Mouse (Mus musculus): ENCODE data around the gene Apobec4. TPM values are rescaled to one million over a fixed set of nuclear protein-coding genes. Genes with fewer than 3 reads are reported as not detected.

Apobec4 gene
- polyA plus RNA-seq, 1 experiment = 0.46 TPM

GRCm38 (mm10) chr1:152795688-152796255, 45.4 kb downstream of the Apobec4 start:
- 64% methylated on average over 8 of the region's 8 CpGs for WGBS
- Histone ChIP-seq H3K4me3 (replicated peaks; ENCODE audit: extremely low read depth, low read depth, low read length) (no peak overlapping the region), H3K4me1 (ENCODE audit: control insufficient read depth, insufficient read depth, low read length) (no peaks in the 10 kb centered on the region; the same call in 1 of the 2 replicates)
- TF ChIP-seq POLR2A (IDR thresholded peaks at IDR 0.05; ENCODE audit: borderline replicate concordance, extremely low read depth, low read depth, low read length) (no peak), CTCF (IDR thresholded peaks at IDR 0.05; ENCODE audit: insufficient read depth, low read length) (no peak)
- no peak for DNase-seq

- H3K4me3 ChIP-seq (replicated peaks; ENCODE audit: extremely low read depth, low read depth, low read length) = no peak overlapping the region
- no peak for TF ChIP-seq CTCF (IDR thresholded peaks at IDR 0.05; ENCODE audit: insufficient read depth, low read length)
- TF ChIP-seq POLR2A (IDR thresholded peaks at IDR 0.05; ENCODE audit: borderline replicate concordance, extremely low read depth, low read depth, low read length) = no peak
- DNase-seq = no peak
- 74% methylated on average over 8 of the region's 8 CpGs for WGBS
- H3K4me1 ChIP-seq (ENCODE audit: control insufficient read depth, insufficient read depth, low read length) = no peaks in the 10 kb centered on the region
These were observed 46.4 kb downstream of the Apobec4 start for GRCm38 (mm10) chr1:152796683-152797263.

- DNase-seq = no peak
- 34% methylated on average over 9 of the region's 9 CpGs for WGBS
These were observed 47.8 kb downstream of the Apobec4 start for GRCm38 (mm10) chr1:152798125-152798524.

GRCm38 (mm10) chr1:152799897-152800296, 49.5 kb downstream of the Apobec4 start, which contains the start of gene Ncf2:
TSS of gene Ncf2 (plus strand) at chr1:152800194.
- no peak within 1 kb of the TSS for H3K4me3 ChIP-seq (replicated peaks; ENCODE audit: extremely low read depth, low read depth, low read length)
- 33% methylated on average over 2 of the region's 2 CpGs for WGBS
- no peaks in the 10 kb centered on the region for H3K4me1 ChIP-seq (ENCODE audit: control insufficient read depth, insufficient read depth, low read length)
- DNase-seq = no peak
- no peak for TF ChIP-seq CTCF (IDR thresholded peaks at IDR 0.05; ENCODE audit: insufficient read depth, low read length)
- TF ChIP-seq POLR2A (IDR thresholded peaks at IDR 0.05; ENCODE audit: borderline replicate concordance, extremely low read depth, low read depth, low read length) = no peak

More at GRCm38 (mm10) chr1:152798125-152798524, 47.8 kb downstream of the Apobec4 start:
- TF ChIP-seq POLR2A (IDR thresholded peaks at IDR 0.05; ENCODE audit: borderline replicate concordance, extremely low read depth, low read depth, low read length) (no peak), CTCF (IDR thresholded peaks at IDR 0.05; ENCODE audit: insufficient read depth, low read length) (no peak)
- H3K4me1 ChIP-seq (ENCODE audit: control insufficient read depth, insufficient read depth, low read length) = no peaks in the 10 kb centered on the region
- no peak overlapping the region for H3K4me3 ChIP-seq (replicated peaks; ENCODE audit: extremely low read depth, low read depth, low read length)

GRCm38 (mm10) chr1:152800633-152801176, 50.4 kb downstream of the Apobec4 start:
- H3K4me3 ChIP-seq (replicated peaks; ENCODE audit: extremely low read depth, low read depth, low read length) = no peak overlapping the region
- DNase-seq = no peak
- TF ChIP-seq POLR2A (IDR thresholded peaks at IDR 0.05; ENCODE audit: borderline replicate concordance, extremely low read depth, low read depth, low read length) (no peak), CTCF (IDR thresholded peaks at IDR 0.05; ENCODE audit: insufficient read depth, low read length) (no peak)
- H3K4me1 ChIP-seq (ENCODE audit: control insufficient read depth, insufficient read depth, low read length) = no peaks in the 10 kb centered on the region
- 85% methylated on average over 13 of the region's 13 CpGs for WGBS

- H3K4me1 ChIP-seq (ENCODE audit: control insufficient read depth, insufficient read depth, low read length) = no peaks in the 10 kb centered on the region
- TF ChIP-seq CTCF (IDR thresholded peaks at IDR 0.05; ENCODE audit: insufficient read depth, low read length) (no peak), POLR2A (IDR thresholded peaks at IDR 0.05; ENCODE audit: borderline replicate concordance, extremely low read depth, low read depth, low read length) (no peak)
- DNase-seq = no peak
- no peak overlapping the region for H3K4me3 ChIP-seq (replicated peaks; ENCODE audit: extremely low read depth, low read depth, low read length)
- 76% methylated on average over 6 of the region's 6 CpGs for WGBS
These were observed 54.6 kb downstream of the Apobec4 start for GRCm38 (mm10) chr1:152804907-152805306.

Other genes with a start within 250 kb of the Apobec4 start
- gene Rgl1, start 15.8 kb downstream of the Apobec4 start, polyA plus RNA-seq (2012; rRNA removed) = 26.5 and 35.7 TPM in 2 replicates
- 90.4 and 99.5 TPM in 2 replicates for gene Arpc5, start 16.0 kb downstream of the Apobec4 start, polyA plus RNA-seq (2012; rRNA removed)
- gene Ncf2, start 49.6 kb downstream of the Apobec4 start, polyA plus RNA-seq (2012; rRNA removed) = 10.8 and 14.4 TPM in 2 replicates
- 25.8 and 31.6 TPM in 2 replicates for gene Smg7, start 152.1 kb downstream of the Apobec4 start, polyA plus RNA-seq (2012; rRNA removed)
- gene Nmnat2, start 204.4 kb downstream of the Apobec4 start, polyA plus RNA-seq (2012; rRNA removed) = 6.0 and 7.6 TPM in 2 replicates